Mouse (Mus musculus): ENCODE results near the gene Gm45808.

GRCm38 (mm10) chr7:45494548-45494947 is 7.9 kb upstream of the Gm45808 start:
- TF ChIP-seq POLR2A (IDR thresholded peaks at IDR 0.05; ENCODE audit: low read depth, low read length): no peak
- no peak for TF ChIP-seq CTCF (IDR thresholded peaks at IDR 0.05; ENCODE audit: borderline replicate concordance, insufficient read depth, low read length)

Measured in embryonic fibroblast, embryonic 13.5 days (primary cell).